Mouse (Mus musculus) retina, embryonic 14.5 days (tissue): ENCODE results near the gene Eogt.

ENCODE experiments used
- DNase-seq: peaks from one replicate; pipeline ENCODE4 v3.0.0-alpha.2; 2015; ENCODE audit warnings: low spot score

Gene Eogt

DNA sequence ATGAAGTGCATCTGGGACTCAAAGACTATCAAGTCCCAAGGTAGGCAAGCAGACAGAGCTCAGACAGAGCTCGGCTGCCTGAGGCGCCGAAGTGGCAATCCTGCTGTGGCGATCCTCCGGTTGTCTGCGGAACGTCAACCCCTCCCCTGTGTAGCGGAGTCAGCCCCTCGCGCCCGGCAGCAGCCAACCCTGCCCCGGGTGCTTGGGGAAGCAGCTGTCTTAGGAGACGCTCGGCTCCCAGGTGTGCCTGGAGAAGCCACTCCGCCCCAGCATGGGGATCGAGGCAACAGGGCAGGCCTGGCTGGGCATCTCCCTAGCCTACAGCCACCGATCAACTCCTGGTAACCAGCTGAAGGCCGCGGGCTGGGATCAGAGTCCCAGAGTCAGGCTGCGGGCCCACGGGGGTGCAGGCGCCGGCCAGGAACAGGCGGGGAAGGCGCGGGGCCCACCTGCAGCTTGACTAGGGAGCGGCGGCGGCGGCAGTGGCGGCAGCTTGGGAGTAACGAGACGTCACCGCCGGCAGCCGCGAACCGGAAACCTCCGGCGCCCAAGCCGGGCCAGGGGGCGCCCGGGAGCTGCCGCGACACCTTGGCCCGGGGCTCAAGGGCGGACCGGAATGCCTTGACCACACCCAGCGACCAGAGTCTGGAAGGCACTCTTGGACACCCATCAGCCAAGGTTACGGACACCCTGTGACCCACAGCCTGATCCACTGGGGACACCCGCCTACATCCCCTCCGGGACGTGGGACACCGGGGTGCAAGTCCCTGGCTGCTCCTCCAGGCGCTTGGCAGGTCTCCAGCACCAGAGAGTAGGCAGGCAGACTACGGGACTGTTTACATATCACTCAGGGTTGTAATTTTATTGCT, at the start of gene Eogt:
Gene Eogt, minus strand, starts transcription at position 800 of the 869 bp plus-strand sequence.
- peak; percentile 73 for DNase-seq

DNA sequence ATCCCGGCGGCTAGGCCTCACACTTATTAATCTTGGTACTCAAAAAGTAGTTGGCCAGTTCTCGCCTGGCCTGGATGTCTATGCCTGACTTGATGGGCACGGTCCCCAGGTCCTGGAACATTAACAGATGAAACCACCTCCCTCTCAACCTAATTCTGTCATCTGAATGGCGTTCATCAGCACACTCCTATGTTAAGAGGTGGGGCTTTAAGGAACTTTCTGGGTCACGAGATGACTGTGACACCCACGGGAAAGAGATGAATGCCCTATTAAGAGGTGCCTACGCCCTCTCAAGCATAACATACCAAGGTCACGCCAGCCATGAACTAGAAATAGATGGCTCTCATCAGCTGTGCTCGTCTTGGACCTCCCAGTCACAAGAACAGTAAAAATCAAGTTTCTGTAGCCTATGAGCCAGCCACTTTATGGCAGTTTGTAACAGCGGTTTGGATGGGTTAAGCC, 30.4 kb upstream of the Eogt start:
- no peak for DNase-seq

- peak; percentile 95 for DNase-seq
Measured at GRCm38 (mm10) chr6:97178491-97179366, 29.7 kb upstream of the Eogt start, which contains the start of gene Tmf1. Gene Tmf1, minus strand, starts transcription at chr6:97179122.

DNA sequence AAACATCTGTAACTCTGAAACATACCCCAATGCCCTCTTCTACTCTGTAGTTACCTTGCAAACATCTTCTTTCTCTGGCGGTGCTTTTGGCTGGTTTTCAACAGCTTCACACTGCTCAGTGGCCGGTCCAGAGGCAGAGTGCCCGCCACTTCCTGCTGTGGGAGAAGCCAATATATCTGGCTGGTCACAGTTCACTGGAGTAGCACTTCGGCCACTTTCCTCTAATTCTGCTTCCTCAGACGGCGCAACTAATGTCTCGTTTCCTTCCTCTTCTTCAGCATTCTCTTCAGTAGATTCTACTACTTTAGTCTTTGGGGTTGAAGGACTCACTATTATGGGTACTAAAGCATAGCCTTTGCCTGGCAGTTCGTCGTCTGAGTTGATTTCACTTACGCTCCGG, 26.7 kb upstream of the Eogt start:
- DNase-seq, result no peak

- DNase-seq, result no peak
Measured at GRCm38 (mm10) chr6:97150156-97150555, 1.2 kb upstream of the Eogt start.

GRCm38 (mm10) chr6:97149721-97150120, 739 bp upstream of the Eogt start:
- no peak for DNase-seq

DNA sequence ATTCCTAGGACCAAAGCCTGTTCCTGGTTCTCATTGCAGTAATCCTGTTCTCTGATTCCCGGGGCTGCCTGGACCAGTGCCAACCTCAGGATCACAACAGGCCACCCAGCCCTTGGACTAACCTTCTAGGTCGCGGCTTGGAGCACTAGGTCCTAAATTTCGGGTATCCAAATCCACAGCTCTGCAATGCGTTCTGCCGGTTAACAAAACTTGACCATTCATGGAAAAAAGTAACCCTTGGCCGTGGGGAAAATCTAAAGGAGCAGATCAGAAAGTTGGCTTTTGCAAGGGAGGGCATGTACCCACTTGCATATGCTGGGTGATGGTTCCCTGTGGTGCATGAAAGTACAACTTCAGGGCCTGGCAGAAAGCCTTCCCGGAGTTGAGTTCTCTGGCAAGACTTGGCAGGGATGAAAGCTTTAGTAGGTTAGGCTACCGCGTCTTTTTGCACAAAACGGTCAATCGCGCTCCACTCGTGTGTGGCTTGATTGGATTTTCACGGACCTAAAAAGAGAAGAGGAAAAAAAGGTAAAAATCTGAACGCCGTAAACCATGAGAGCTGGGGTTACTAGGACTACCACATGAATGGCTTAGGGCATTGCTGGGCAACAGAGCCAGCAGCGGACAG, 1.1 kb downstream of the Eogt start:
- peak; percentile 36 for DNase-seq

DNA sequence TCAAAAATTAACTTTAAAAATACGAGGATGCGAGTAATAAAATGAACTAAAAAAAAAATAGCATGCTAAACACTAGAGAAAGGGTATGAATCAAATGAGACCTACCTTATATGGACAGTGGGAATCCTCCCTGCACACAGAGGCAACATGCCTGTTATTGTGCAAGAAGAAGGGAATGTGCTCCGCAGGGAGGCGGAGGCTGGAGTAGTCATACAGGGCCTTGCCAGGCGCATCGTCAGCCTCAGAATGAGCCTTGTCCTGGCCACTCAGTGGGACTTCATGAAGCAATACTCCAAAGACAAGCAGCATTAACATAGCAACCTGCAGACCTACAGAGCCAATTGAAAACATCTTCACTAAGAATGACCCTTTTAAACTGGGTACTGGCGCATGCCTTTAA, 3.8 kb downstream of the Eogt start:
- no peak for DNase-seq

- DNase-seq, result no peak
Measured at GRCm38 (mm10) chr6:97144359-97144758, 4.6 kb downstream of the Eogt start.

DNA sequence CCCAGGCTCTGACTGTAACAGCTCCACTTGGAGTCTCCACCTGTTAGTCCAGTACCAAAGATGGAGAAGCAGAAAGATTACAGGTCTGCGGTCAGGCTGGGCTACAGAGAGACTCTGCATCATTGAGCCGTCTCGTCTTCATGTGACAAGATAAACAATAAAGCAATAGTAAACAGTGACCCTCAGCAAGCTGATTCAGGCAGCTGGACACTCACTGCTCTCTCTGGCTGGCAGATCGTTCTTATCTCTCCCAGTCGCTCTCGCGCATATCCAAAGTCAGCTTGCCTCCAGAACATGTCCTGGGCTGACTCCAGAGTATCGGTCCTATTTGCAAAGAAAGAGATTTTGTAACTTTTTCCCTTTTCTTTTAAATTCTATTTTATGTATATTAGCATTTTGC, 6.4 kb downstream of the Eogt start:
- DNase-seq, result no peak

DNA sequence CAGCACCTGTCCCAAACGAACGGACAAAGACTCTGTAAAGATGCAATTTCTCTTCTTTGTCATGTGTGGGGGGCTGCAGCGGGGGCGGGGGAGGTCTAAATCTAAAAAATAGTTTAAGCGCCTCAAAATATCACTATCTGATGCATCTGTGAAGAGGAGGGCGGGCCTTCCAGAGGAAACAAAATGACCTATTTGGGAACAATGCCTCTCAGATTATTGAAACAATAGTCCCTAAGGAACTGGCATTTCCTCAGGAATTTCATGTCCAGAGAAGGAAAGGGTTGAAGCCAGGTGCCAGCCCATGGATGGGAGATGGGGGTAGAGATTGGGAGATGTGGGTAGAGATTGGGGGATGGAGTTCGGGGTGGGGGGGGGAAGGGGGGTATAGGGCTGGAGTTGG, 7.2 kb downstream of the Eogt start:
- DNase-seq, result no peak

- no peak for DNase-seq
Measured at GRCm38 (mm10) chr6:97132707-97133303, 16.2 kb downstream of the Eogt start.

DNA sequence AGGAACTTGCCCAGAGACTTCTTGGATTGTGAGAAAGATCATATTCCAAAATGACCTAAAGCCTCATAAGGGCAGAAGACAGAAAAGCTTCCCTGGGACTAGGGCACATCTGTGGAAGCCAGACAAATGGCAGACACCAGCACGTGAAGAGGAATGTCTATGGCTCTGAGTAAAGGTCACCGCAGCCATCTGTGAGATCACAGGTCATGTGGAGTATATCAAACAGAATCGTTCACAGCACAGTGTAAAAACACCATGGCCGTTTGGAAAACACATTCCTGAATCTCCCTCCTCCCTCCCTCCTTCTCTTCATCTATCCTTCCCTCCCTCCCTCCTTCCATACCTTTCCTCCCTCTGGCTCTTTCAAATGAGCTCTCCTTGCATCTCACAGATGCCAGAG, 17.2 kb downstream of the Eogt start:
- no peak for DNase-seq

GRCm38 (mm10) chr6:97130979-97131378, 18.0 kb downstream of the Eogt start:
- DNase-seq, result no peak

DNA sequence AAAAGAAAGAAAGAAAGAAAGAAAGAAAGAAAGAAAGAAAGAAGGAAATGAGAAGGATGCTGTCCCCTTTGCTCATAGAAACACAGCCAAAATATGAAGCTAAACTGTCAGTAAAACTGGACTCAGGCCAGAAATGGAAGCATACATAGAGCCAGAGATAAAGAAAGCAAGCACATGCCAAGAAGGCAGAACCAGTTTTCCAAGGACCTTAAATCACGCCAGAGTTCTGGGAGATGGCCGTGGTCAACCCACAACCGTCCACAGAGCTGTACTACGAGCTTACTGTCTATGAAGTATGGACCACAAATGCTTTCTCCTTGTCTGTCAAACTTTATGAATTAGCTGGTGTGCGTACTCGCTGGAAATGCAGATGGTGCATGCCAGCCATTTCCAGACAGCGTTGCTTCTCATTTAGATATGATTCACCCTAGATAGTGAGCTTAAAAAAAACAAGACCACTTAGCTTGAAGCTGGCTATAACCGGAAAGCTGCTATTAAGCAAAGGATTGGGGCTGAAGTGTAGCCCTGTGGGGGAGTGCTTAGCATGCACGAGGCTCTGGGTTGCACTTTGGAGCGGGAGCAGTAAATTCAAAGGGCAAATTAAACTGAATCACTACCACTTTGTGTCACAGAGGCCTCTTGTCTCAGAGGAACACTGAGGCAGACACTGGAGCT, 24.5 kb downstream of the Eogt start:
- no peak for DNase-seq

GRCm38 (mm10) chr6:97120922-97121321, 28.1 kb downstream of the Eogt start:
- no peak for DNase-seq

- DNase-seq, result no peak
Measured at GRCm38 (mm10) chr6:97118327-97118726, 30.7 kb downstream of the Eogt start.

GRCm38 (mm10) chr6:97116896-97117295, 32.1 kb downstream of the Eogt start:
- DNase-seq, result no peak

GRCm38 (mm10) chr6:97114821-97115220, 34.2 kb downstream of the Eogt start:
- no peak for DNase-seq

GRCm38 (mm10) chr6:97112177-97112576, 36.8 kb downstream of the Eogt start:
- no peak for DNase-seq

- DNase-seq, result peak; percentile 83
Measured at GRCm38 (mm10) chr6:97106777-97107176, 42.2 kb downstream of the Eogt start.
